Mouse (Mus musculus) heart, postnatal 36 days (tissue): ENCODE measurements around the gene Cap2. TPM values are rescaled to one million over a fixed set of nuclear protein-coding genes. Genes with fewer than 3 reads are reported as not detected.

Experiments used
- DNase-seq, 2 experiments: peaks; one replicate each; pipeline ENCODE4 v3.0.0; 2021 to 2022
- intact Hi-C: fragments of 180-260 bp; cut with DNase I; formaldehyde crosslinking; loops from one replicate; pipeline ENCODE4 v1.15.1; 2025
- total RNA-seq, 2 experiments: library from RNA; stranded (reverse); gene quantifications; 2 replicates each; pipeline ENCODE4 v1.2.3; 2021

Gene Cap2
- total RNA-seq, 2 experiments from 2014 or later: 141 to 147 TPM

DNA sequence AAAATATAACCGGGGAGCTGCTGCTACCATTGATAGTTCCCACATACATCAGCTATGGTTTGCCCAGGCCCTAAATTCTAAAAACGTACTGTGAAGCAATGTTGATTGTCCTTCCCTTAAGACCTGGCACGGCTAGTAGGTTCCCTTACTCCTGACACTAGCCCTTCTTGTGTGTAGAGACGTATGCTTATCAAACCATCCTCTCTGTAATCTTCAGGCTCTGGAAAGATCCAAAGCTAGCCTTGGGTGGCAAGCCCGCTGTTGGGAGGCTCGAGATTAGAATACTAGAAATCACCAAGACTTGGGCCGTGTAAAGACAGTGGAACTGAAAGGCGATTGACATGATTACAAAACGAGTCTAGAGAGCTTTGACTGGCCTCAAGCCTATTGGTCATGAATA, 168.9 kb downstream of the Cap2 start:
- DNase-seq: no peak
- intact Hi-C loops: loop anchor here (5.0 kb wide), 1 partner anchor 42 kb away; no protein-coding TSS in a partner anchor

GRCm38 (mm10) chr13:46674601-46675000, 173.0 kb downstream of the Cap2 start:
- no peak for DNase-seq
- intact Hi-C loops: loop anchor here (5.0 kb wide), 1 partner anchor 38 kb away; no protein-coding TSS in a partner anchor

DNA sequence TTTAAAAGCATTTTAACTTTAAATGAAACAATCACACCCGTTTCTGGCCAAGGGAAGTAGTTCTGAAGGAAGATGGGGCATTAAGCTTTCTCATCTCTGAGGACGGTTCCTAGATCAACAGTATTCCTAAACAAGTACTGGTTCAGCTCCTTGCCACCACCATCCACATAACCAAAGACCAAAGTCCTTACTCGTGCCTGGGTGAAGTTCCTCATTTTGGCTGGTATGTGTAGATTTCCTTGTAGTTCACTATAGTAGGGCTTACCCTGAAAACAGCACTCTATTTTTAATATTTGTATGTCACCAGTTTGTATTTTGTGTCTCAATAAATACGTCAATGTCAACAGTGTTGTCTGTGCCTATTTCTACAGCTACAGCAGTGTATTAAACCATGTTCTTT, 176.1 kb downstream of the Cap2 start:
- DNase-seq: no peak
- intact Hi-C loops: no loop called here

- intact Hi-C loops: no loop called here
- peak in 1 of 2 experiments; percentile 27 for DNase-seq
Observed at GRCm38 (mm10) chr13:46682921-46683320, 181.3 kb downstream of the Cap2 start.

GRCm38 (mm10) chr13:46683370-46683769, 181.7 kb downstream of the Cap2 start:
- no peak for DNase-seq
- intact Hi-C loops: no loop called here

DNA sequence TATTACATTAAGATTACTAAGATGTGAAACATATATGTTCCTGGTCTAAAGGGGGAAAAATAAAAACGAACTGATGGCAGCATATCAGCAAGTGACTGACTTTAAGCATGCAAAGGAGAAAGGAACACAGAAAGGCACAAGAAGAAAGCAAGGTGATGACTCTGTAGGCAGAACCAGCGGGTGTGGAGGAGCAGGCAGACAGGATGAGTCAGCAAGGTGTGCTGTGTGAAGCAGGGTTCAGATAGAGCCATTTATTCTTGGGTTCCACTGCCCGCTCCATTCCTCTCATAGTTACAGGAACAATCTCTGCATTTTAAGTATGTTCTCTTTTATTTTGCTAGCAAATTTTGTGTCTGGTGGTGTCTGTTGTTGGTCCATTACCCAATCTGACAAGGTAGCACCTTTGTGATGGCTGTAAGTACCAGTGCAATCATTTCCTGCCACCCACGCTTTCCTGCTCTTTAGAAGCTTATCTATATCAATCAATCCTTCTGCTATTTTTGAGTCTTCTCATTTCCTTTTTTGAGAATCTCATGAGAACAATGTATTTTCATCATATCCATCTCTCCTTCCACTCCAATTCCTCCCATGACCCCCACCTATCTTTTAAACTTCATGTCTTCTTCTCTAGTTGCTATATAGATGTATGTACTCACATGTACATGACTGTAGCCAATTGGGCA, 189.1 kb downstream of the Cap2 start:
- no peak for DNase-seq
- intact Hi-C loops: no loop called here

- no peak for DNase-seq
- intact Hi-C loops: no loop called here
Observed at GRCm38 (mm10) chr13:46695296-46695908, 193.8 kb downstream of the Cap2 start.

GRCm38 (mm10) chr13:46695932-46696331, 194.3 kb downstream of the Cap2 start:
- intact Hi-C loops: no loop called here
- DNase-seq: no peak

GRCm38 (mm10) chr13:46696788-46697187, 195.1 kb downstream of the Cap2 start:
- no peak for DNase-seq
- intact Hi-C loops: no loop called here

DNA sequence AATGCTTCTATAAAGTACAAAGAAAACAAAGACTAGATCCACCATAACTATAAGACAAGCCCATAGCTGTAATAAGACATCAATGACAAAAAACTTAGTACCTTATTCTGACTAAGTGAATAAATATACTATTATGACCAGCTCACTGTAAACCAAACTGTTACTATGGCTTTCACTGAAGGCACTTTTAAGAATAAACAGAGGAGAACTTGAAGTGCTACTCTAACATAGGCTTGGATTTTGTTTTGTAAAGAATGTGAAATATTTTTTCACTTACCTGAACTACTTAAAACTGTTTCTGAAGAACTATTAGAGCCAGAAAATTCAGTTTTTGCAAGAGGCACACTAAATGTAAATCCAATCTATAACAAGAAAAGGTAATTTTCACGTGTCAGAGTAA, 197.7 kb downstream of the Cap2 start:
- intact Hi-C loops: no loop called here
- no peak for DNase-seq

Other genes with a start within 250 kb of the Cap2 start
- under 1 TPM; 0.24 to 0.58 TPM for gene Stmnd1, start 228.1 kb upstream of the Cap2 start, total RNA-seq
- 100 to 1,000 TPM; 181 to 191 TPM for gene Rbm24, start 83.4 kb upstream of the Cap2 start, total RNA-seq
- 10 to 100 TPM; 36.4 to 37.4 TPM for gene Fam8a1, start 167.7 kb downstream of the Cap2 start, total RNA-seq
- gene Nup153, start 226.1 kb downstream of the Cap2 start, total RNA-seq: 10 to 100 TPM; 29.0 to 41.1 TPM